Mouse (Mus musculus) monocyte, adult 2 months (primary cell): ENCODE measurements around the gene Gm20388.

ENCODE experiments used
- DNase-seq, 2 experiments: peaks; one replicate each; pipeline ENCODE4 v3.0.0; 2022; ENCODE audit warnings: low spot score in 2 of 2, low read depth in 1 of 2

Gm20388 gene

GRCm38 (mm10) chr8:122678896-122679210 is 2768.2 kb downstream of the Gm20388 start:
- no peak for DNase-seq

GRCm38 (mm10) chr8:122679325-122679920 is 2768.8 kb downstream of the Gm20388 start:
- DNase-seq = no peak

GRCm38 (mm10) chr8:122680171-122680570 is 2769.5 kb downstream of the Gm20388 start:
- DNase-seq = no peak

- no peak for DNase-seq
These were observed 2772.2 kb downstream of the Gm20388 start for GRCm38 (mm10) chr8:122682820-122683219.

GRCm38 (mm10) chr8:122685097-122685861 is 2774.6 kb downstream of the Gm20388 start:
- DNase-seq = no peak

GRCm38 (mm10) chr8:122686879-122687278 is 2776.2 kb downstream of the Gm20388 start:
- no peak for DNase-seq

GRCm38 (mm10) chr8:122689315-122689714 is 2778.7 kb downstream of the Gm20388 start:
- no peak for DNase-seq

- no peak for DNase-seq
These were observed 2780.4 kb downstream of the Gm20388 start for GRCm38 (mm10) chr8:122691018-122691417.

- DNase-seq = no peak
These were observed 2781.5 kb downstream of the Gm20388 start for GRCm38 (mm10) chr8:122692152-122692551.

GRCm38 (mm10) chr8:122695438-122696042 is 2784.9 kb downstream of the Gm20388 start:
- DNase-seq = no peak

GRCm38 (mm10) chr8:122697181-122697581 is 2786.5 kb downstream of the Gm20388 start:
- DNase-seq = no peak

- DNase-seq = no peak
These were observed 2786.9 kb downstream of the Gm20388 start for GRCm38 (mm10) chr8:122697586-122697985.

- no peak for DNase-seq
These were observed 2787.7 kb downstream of the Gm20388 start for GRCm38 (mm10) chr8:122698254-122698768.

GRCm38 (mm10) chr8:122699005-122699492 is 2788.4 kb downstream of the Gm20388 start, which contains the start of gene Cbfa2t3:
Gene Cbfa2t3 (minus strand): TSS chr8:122699109.
- DNase-seq = no peak

- no peak for DNase-seq
These were observed 2790.0 kb downstream of the Gm20388 start for GRCm38 (mm10) chr8:122700628-122701027.

GRCm38 (mm10) chr8:122701441-122702185 is 2791.0 kb downstream of the Gm20388 start:
- DNase-seq = no peak

- no peak for DNase-seq
These were observed 2791.8 kb downstream of the Gm20388 start for GRCm38 (mm10) chr8:122702301-122702941.

- DNase-seq = no peak
These were observed 2792.3 kb downstream of the Gm20388 start for GRCm38 (mm10) chr8:122702957-122703356.

GRCm38 (mm10) chr8:122704612-122705011 is 2794.0 kb downstream of the Gm20388 start:
- no peak for DNase-seq

- no peak for DNase-seq
These were observed 2795.4 kb downstream of the Gm20388 start for GRCm38 (mm10) chr8:122705901-122706561.
